Mouse (Mus musculus): ENCODE data around the gene Fam185a. TPM values are rescaled to one million over a fixed set of nuclear protein-coding genes. Genes with fewer than 3 reads are reported as not detected.

Fam185a gene
- polyA plus RNA-seq, 1 experiment from 2014 or later: 5.7 TPM

DNA sequence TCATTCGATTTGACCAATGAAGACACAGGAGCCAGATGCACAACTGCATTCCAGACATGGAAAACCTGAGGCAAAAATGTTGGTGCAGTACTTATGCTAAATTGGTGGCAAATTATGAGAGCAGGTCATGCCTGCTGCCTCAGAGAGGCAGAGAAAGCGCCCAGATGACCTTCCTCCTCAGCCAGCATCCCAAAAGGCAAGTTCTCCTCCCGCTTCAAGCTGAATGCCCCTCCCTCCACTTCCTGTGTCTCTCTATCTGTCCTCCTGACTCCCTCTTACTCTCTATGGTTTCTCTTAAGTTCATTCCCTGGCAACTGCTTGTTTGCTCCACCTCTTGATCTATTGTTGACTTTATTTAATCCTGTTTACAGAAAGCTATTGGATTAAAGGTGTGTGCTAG is 70.0 kb downstream of the Fam185a start:
- no peak overlapping the region for H3K4me2 ChIP-seq
- peaks cover 31% of the 10 kb centered on the region for H3K4me1 ChIP-seq (replicated peaks)
- no peak overlapping the region for H3K4me3 ChIP-seq (replicated peaks)
- no peak overlapping the region for H3K9ac ChIP-seq (replicated peaks)
- 64% methylated on average over 3 of the region's 3 CpGs for WGBS
- no peak for ATAC-seq (ENCODE audit: insufficient number of reproducible peaks, insufficient read depth, low FRiP score, low TSS enrichment, low read depth)
- H3K9me3 ChIP-seq: no peaks in the 10 kb centered on the region
- no peaks in the 10 kb centered on the region for H3K36me3 ChIP-seq
- H3K27ac ChIP-seq: no peak overlapping the region
- H3K27me3 ChIP-seq: no peaks in the 10 kb centered on the region

- Histone ChIP-seq H3K27me3 (no peaks in the 10 kb centered on the region), H3K4me3 (replicated peaks) (no peak overlapping the region), H3K4me1 (replicated peaks) (peaks cover 25% of the 10 kb centered on the region), H3K27ac (peak overlapping the region; percentile 72), H3K9ac (replicated peaks) (no peak overlapping the region), H3K9me3 (no peaks in the 10 kb centered on the region), H3K4me2 (no peak overlapping the region), H3K36me3 (no peaks in the 10 kb centered on the region)
- 29% methylated on average over 6 of the region's 6 CpGs for WGBS
- peak; percentile 56; the same call in 1 of the 2 replicates for ATAC-seq (ENCODE audit: insufficient number of reproducible peaks, insufficient read depth, low FRiP score, low TSS enrichment, low read depth)
Observed at GRCm38 (mm10) chr5:21496321-21496720, 71.6 kb downstream of the Fam185a start.

- no peaks in the 10 kb centered on the region for H3K36me3 ChIP-seq
- H3K9me3 ChIP-seq: no peaks in the 10 kb centered on the region
- 34% methylated on average over 3 of the region's 3 CpGs for WGBS
- H3K27ac ChIP-seq: peak overlapping the region; percentile 72
- ATAC-seq (ENCODE audit: insufficient number of reproducible peaks, insufficient read depth, low FRiP score, low TSS enrichment, low read depth): no peak
- H3K4me2 ChIP-seq: no peak overlapping the region
- H3K9ac ChIP-seq (replicated peaks): no peak overlapping the region
- H3K4me3 ChIP-seq (replicated peaks): no peak overlapping the region
- peaks cover 26% of the 10 kb centered on the region for H3K4me1 ChIP-seq (replicated peaks)
- H3K27me3 ChIP-seq: no peaks in the 10 kb centered on the region
Observed at GRCm38 (mm10) chr5:21496881-21497280, 72.1 kb downstream of the Fam185a start.

DNA sequence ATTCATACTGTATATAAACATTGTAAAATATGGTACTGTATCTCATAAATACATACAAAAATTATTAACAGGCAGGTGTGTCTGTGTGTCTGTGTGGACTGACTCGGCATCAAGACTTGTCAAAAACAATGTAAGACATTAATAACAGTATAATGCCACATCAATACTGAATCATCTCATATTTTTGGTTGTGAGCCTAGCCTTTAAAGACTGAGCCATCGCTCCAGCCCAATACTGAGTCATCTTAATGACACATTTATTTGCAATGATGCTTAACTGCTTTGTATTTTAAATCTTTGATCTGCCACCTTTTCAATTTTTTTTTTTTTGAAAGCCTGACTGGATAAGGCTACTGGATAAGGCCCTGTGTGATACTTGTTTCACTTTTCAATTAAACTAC is 73.7 kb downstream of the Fam185a start:
- H3K4me3 ChIP-seq (replicated peaks): no peak overlapping the region
- no peaks in the 10 kb centered on the region for H3K36me3 ChIP-seq
- H3K27me3 ChIP-seq: no peaks in the 10 kb centered on the region
- peaks cover 26% of the 10 kb centered on the region for H3K4me1 ChIP-seq (replicated peaks)
- H3K9ac ChIP-seq (replicated peaks): no peak overlapping the region
- ATAC-seq (ENCODE audit: insufficient number of reproducible peaks, insufficient read depth, low FRiP score, low TSS enrichment, low read depth): no peak
- 91% methylated on average over 2 of the region's 2 CpGs for WGBS
- no peak overlapping the region for H3K27ac ChIP-seq
- H3K4me2 ChIP-seq: no peak overlapping the region
- H3K9me3 ChIP-seq: no peaks in the 10 kb centered on the region

- Histone ChIP-seq H3K9me3 (no peaks in the 10 kb centered on the region), H3K36me3 (no peaks in the 10 kb centered on the region), H3K4me3 (replicated peaks) (no peak overlapping the region), H3K4me1 (replicated peaks) (peaks cover 26% of the 10 kb centered on the region), H3K4me2 (no peak overlapping the region), H3K9ac (replicated peaks) (no peak overlapping the region), H3K27ac (no peak overlapping the region), H3K27me3 (no peaks in the 10 kb centered on the region)
- no peak for ATAC-seq (ENCODE audit: insufficient number of reproducible peaks, insufficient read depth, low FRiP score, low TSS enrichment, low read depth)
- 76% methylated on average over 11 of the region's 11 CpGs for WGBS
Observed at GRCm38 (mm10) chr5:21498925-21499324, 74.2 kb downstream of the Fam185a start.

DNA sequence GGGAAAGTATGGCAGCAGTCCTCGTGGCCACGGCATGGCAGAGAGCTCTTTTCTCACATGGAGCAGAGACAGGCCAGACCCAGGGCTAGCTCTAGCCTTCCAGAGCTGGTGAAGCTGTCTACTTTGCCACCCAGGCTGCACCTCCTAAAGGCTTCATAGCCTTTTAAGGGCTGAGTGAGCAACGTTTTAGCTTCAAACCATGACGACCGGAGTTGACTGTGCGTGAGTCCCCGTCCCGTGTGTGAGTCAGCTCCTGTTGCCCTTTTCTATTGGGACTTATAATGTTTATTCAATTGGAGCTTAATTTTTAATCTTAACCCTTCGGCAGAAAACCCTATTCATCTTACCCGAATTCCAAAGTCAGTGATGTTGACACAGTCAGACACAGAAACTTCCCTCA is 75.4 kb downstream of the Fam185a start:
- Histone ChIP-seq H3K9me3 (no peaks in the 10 kb centered on the region), H3K4me1 (replicated peaks) (peaks cover 23% of the 10 kb centered on the region), H3K9ac (replicated peaks) (no peak overlapping the region), H3K36me3 (no peaks in the 10 kb centered on the region), H3K4me2 (no peak overlapping the region), H3K4me3 (replicated peaks) (no peak overlapping the region), H3K27me3 (no peaks in the 10 kb centered on the region), H3K27ac (no peak overlapping the region)
- ATAC-seq (ENCODE audit: insufficient number of reproducible peaks, insufficient read depth, low FRiP score, low TSS enrichment, low read depth): no peak
- 88% methylated on average over 10 of the region's 10 CpGs for WGBS

DNA sequence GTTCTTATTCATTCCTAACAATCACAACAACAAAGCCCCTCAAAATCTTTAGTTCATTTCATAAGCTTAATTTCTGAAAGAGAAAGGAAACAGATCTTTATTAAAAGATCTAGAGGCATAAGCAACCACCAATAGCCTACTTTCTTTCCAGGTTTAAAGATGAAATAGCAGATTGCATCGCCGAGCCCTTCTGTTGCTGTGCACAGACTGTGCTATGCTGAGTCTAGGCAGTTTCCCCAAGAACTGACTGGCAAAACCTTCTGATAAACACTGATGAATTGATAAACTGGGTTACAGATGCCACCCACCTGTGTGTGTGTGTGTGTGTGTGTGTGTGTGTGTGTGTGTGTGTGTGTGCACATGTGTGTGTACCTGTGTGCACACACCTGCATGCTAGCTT is 76.2 kb downstream of the Fam185a start:
- 85% methylated on average over 2 of the region's 2 CpGs for WGBS
- ATAC-seq (ENCODE audit: insufficient number of reproducible peaks, insufficient read depth, low FRiP score, low TSS enrichment, low read depth): no peak
- H3K36me3 ChIP-seq: no peaks in the 10 kb centered on the region
- no peak overlapping the region for H3K4me2 ChIP-seq
- no peaks in the 10 kb centered on the region for H3K27me3 ChIP-seq
- no peak overlapping the region for H3K4me3 ChIP-seq (replicated peaks)
- no peaks in the 10 kb centered on the region for H3K9me3 ChIP-seq
- H3K4me1 ChIP-seq (replicated peaks): peaks cover 18% of the 10 kb centered on the region
- 0 out of 2 replicates have a peak overlapping the region, but pooled peaks have one; percentile 41 for H3K27ac ChIP-seq
- no peak overlapping the region for H3K9ac ChIP-seq (replicated peaks)

- no peak overlapping the region for H3K4me3 ChIP-seq (replicated peaks)
- H3K4me1 ChIP-seq (replicated peaks): peaks cover 5% of the 10 kb centered on the region
- no peaks in the 10 kb centered on the region for H3K9me3 ChIP-seq
- no peaks in the 10 kb centered on the region for H3K36me3 ChIP-seq
- no peak overlapping the region for H3K4me2 ChIP-seq
- H3K27me3 ChIP-seq: no peaks in the 10 kb centered on the region
- no peak overlapping the region for H3K9ac ChIP-seq (replicated peaks)
- ATAC-seq (ENCODE audit: insufficient number of reproducible peaks, insufficient read depth, low FRiP score, low TSS enrichment, low read depth): no peak
- WGBS: 58% methylated on average over 13 of the region's 13 CpGs
- H3K27ac ChIP-seq: no peak overlapping the region
Observed at GRCm38 (mm10) chr5:21502936-21503610, 78.3 kb downstream of the Fam185a start.

DNA sequence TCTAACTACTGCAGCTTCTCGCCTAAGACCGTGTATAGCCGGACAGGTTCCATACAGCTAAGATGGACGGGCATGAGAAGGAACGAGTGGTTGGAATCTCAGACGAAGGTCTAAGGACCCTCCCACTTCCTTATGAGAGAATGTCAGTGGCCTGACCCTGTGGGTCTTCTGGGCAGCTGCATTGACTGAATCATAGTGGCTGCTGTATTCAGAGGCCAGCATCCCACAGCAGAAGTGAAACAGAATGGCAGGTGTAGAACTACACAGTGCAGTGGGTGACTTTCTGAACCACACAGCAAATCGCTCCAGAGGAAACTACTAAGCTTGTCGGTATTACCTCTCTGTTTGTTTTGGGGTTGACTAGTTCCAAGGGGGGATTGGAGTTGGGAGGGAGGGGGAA is 80.4 kb downstream of the Fam185a start:
- WGBS: 82% methylated on average over 8 of the region's 8 CpGs
- Histone ChIP-seq H3K27me3 (no peaks in the 10 kb centered on the region), H3K9ac (replicated peaks) (no peak overlapping the region), H3K27ac (no peak overlapping the region), H3K4me2 (no peak overlapping the region), H3K9me3 (no peaks in the 10 kb centered on the region), H3K4me1 (replicated peaks) (peaks cover 5% of the 10 kb centered on the region), H3K36me3 (no peaks in the 10 kb centered on the region), H3K4me3 (replicated peaks) (no peak overlapping the region)
- no peak for ATAC-seq (ENCODE audit: insufficient number of reproducible peaks, insufficient read depth, low FRiP score, low TSS enrichment, low read depth)

- Histone ChIP-seq H3K27ac (no peak overlapping the region), H3K9ac (replicated peaks) (no peak overlapping the region), H3K9me3 (no peaks in the 10 kb centered on the region), H3K4me1 (replicated peaks) (no peaks in the 10 kb centered on the region; the same call in 1 of the 2 replicates), H3K36me3 (no peaks in the 10 kb centered on the region), H3K27me3 (no peaks in the 10 kb centered on the region), H3K4me3 (replicated peaks) (no peak overlapping the region), H3K4me2 (no peak overlapping the region)
- no peak for ATAC-seq (ENCODE audit: insufficient number of reproducible peaks, insufficient read depth, low FRiP score, low TSS enrichment, low read depth)
- 14% methylated on average over 1 of the region's 1 CpGs for WGBS
Observed at GRCm38 (mm10) chr5:21506887-21507286, 82.1 kb downstream of the Fam185a start.

DNA sequence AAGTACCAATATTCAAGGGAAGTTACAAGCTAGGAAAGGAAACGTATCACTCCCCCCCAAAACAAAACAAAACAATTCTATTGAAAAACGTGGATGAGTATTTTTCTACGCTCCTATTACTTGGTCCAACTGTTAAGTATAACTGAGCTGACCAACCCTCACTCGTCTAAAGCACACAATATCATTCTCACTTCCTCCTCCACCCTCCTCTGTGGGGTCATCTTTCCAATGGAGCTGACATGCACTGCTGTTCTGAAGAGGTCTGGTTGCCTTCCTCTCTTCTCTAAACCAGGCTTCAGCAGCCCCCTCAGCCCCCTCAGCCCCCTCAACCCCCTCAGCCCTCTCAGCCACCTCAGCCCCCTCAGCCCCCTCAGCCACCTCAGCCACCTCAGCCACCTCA is 85.0 kb downstream of the Fam185a start:
- H3K9me3 ChIP-seq: no peaks in the 10 kb centered on the region
- 81% methylated on average over 4 of the region's 4 CpGs for WGBS

GRCm38 (mm10) chr5:21513363-21513762 is 88.6 kb downstream of the Fam185a start:
- H3K9me3 ChIP-seq: no peaks in the 10 kb centered on the region
- no peak overlapping the region for H3K27ac ChIP-seq
- H3K36me3 ChIP-seq: no peaks in the 10 kb centered on the region
- no peak overlapping the region for H3K4me3 ChIP-seq (replicated peaks)
- H3K27me3 ChIP-seq: no peaks in the 10 kb centered on the region
- ATAC-seq (ENCODE audit: insufficient number of reproducible peaks, insufficient read depth, low FRiP score, low TSS enrichment, low read depth): no peak
- no peak overlapping the region for H3K4me2 ChIP-seq
- H3K4me1 ChIP-seq (replicated peaks): no peaks in the 10 kb centered on the region
- H3K9ac ChIP-seq (replicated peaks): no peak overlapping the region
- WGBS: 77% methylated on average over 10 of the region's 10 CpGs

More for the DNA sequence above, 85.0 kb downstream of the Fam185a start:
- Histone ChIP-seq H3K9ac (replicated peaks) (no peak overlapping the region), H3K4me3 (replicated peaks) (no peak overlapping the region), H3K36me3 (no peaks in the 10 kb centered on the region), H3K27ac (no peak overlapping the region), H3K27me3 (no peaks in the 10 kb centered on the region), H3K4me2 (no peak overlapping the region), H3K4me1 (replicated peaks) (no peaks in the 10 kb centered on the region)
- no peak for ATAC-seq (ENCODE audit: insufficient number of reproducible peaks, insufficient read depth, low FRiP score, low TSS enrichment, low read depth)
